Comparison of ENCODE assay signal across 7 mouse cellular contexts in the genomic region with DNA sequence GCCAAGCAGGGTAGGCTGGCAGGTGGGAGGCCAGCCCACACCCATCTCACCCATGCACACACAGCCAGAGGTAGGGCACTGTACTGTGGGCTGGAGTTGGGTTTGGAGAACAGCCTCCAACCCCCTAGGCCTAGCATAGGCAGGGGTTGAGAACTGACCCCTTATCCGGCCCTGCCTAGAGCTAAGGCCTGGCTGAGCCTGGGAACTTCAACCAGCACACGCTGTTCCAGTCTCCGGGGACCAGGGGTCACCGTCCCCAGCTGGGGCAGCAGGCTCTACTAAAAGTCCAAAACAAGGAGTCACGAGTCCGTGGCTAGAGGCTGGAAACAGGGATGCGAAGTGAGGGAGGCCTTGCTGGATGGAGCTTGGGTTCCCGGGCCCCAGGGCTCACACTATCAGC. TPM values are rescaled to one million over a fixed set of nuclear protein-coding genes. Genes with fewer than 3 reads are reported as not detected.
DNase-seq lines count a peak whose midpoint lies in the region; ATAC-seq and TF ChIP-seq lines count a peak whose summit lies in the region.

No protein-coding gene starts in this region.

- peak overlapping the region; percentile 65 for H3K4me2 ChIP-seq in embryonic facial prominence, embryonic 14.5 days (ENCODE audit: low read depth, low read length)
- H3K4me2 ChIP-seq in heart, embryonic 14.5 days (ENCODE audit: low read length), result peak overlapping the region; percentile 70
- H3K4me2 ChIP-seq in kidney, embryonic 16.5 days (replicated peaks; ENCODE audit: low read depth, low read length), result peak overlapping the region; percentile 72

- H3K4me1 ChIP-seq in embryonic facial prominence, embryonic 14.5 days (ENCODE audit: control insufficient read depth, insufficient read depth, low read length), result peaks cover 39% of the 10 kb centered on the region
- H3K4me1 ChIP-seq in heart, embryonic 14.5 days (ENCODE audit: control insufficient read depth in 2 of 2, insufficient read depth in 2 of 2, low read length in 2 of 2), result peaks cover 23 to 36% of the 10 kb centered on the region in 2 experiments
- H3K4me1 ChIP-seq in kidney, embryonic 16.5 days (ENCODE audit: insufficient read depth, low read length), result peaks cover 68% of the 10 kb centered on the region
- peaks cover 25% of the 10 kb centered on the region for H3K4me1 ChIP-seq in thymus, adult 2 months (replicated peaks; ENCODE audit: control insufficient read depth, insufficient read depth, low read length)

- peak overlapping the region; percentile 47 for H3K9ac ChIP-seq in embryonic facial prominence, embryonic 14.5 days (ENCODE audit: low read depth, low read length)
- H3K9ac ChIP-seq in heart, embryonic 14.5 days (ENCODE audit: low read length), result peak overlapping the region; percentile 73
- H3K9ac ChIP-seq in kidney, embryonic 16.5 days (replicated peaks; ENCODE audit: low read length), result peak overlapping the region; percentile 74

- TF ChIP-seq POLR2A in thymus, adult 2 months (IDR thresholded peaks at IDR 0.05; ENCODE audit: control insufficient read depth, extremely low read depth, insufficient read depth, low read length, poor library complexity), result no peak

- no peak for TF ChIP-seq CTCF in thymus, adult 2 months (IDR thresholded peaks at IDR 0.05; ENCODE audit: borderline replicate concordance, control insufficient read depth, extremely low read depth, insufficient read depth, low read length, poor library complexity)

- H3K27ac ChIP-seq in embryonic facial prominence, embryonic 14.5 days (replicated peaks; ENCODE audit: low read depth, low read length), result no peak overlapping the region
- H3K27ac ChIP-seq in heart, embryonic 14.5 days (replicated peaks in 1 of 2; ENCODE audit: control insufficient read depth in 1 of 2, insufficient read depth in 1 of 2, low read depth in 2 of 2, low read length in 2 of 2), result peak overlapping the region; percentile 67 to 76; a peak in 3 of 4 replicates
- H3K27ac ChIP-seq in kidney, embryonic 16.5 days (ENCODE audit: low read length), result peak overlapping the region; percentile 91
- no peak overlapping the region for H3K27ac ChIP-seq in thymus, adult 2 months (ENCODE audit: control insufficient read depth, insufficient read depth, low read length)

- no peaks in the 10 kb centered on the region for H3K36me3 ChIP-seq in embryonic facial prominence, embryonic 14.5 days (ENCODE audit: control insufficient read depth, insufficient read depth, low read length)
- no peaks in the 10 kb centered on the region for H3K36me3 ChIP-seq in heart, embryonic 14.5 days (ENCODE audit: control insufficient read depth, insufficient read depth, low read length)
- no peaks in the 10 kb centered on the region for H3K36me3 ChIP-seq in kidney, embryonic 16.5 days (ENCODE audit: insufficient read depth, low read length)
- no peaks in the 10 kb centered on the region for H3K36me3 ChIP-seq in thymus, adult 2 months (ENCODE audit: control insufficient read depth, insufficient read depth, low read length)

- H3K27me3 ChIP-seq in embryonic facial prominence, embryonic 14.5 days (replicated peaks; ENCODE audit: control insufficient read depth, insufficient read depth, low read length), result no peaks in the 10 kb centered on the region
- peaks cover 20% of the 10 kb centered on the region for H3K27me3 ChIP-seq in heart, embryonic 14.5 days (ENCODE audit: control insufficient read depth, insufficient read depth, low read length)
- H3K27me3 ChIP-seq in kidney, embryonic 16.5 days (ENCODE audit: insufficient read depth, low read length), result no peaks in the 10 kb centered on the region
- H3K27me3 ChIP-seq in thymus, adult 2 months (ENCODE audit: control insufficient read depth, insufficient read depth, low read length), result no peaks in the 10 kb centered on the region; the same call in 1 of the 2 replicates

- no peaks in the 10 kb centered on the region for H3K9me3 ChIP-seq in embryonic facial prominence, embryonic 14.5 days (ENCODE audit: control insufficient read depth, low read length)
- no peaks in the 10 kb centered on the region for H3K9me3 ChIP-seq in heart, embryonic 14.5 days (ENCODE audit: control insufficient read depth, low read length)
- no peaks in the 10 kb centered on the region for H3K9me3 ChIP-seq in kidney, embryonic 16.5 days (ENCODE audit: low read length)

- ATAC-seq in embryonic facial prominence, embryonic 14.5 days (ENCODE audit: low read depth), result no peak
- ATAC-seq in heart, embryonic 14.5 days (ENCODE audit: insufficient number of reproducible peaks, insufficient read depth, low FRiP score, low read depth), result no peak
- peak; percentile 69 for ATAC-seq in kidney, embryonic 16.5 days (ENCODE audit: low FRiP score, low TSS enrichment)

- DNase-seq in embryonic facial prominence, embryonic 14.5 days (ENCODE audit: low spot score), result no peak
- peak; percentile 50 for DNase-seq in lung, postnatal 36 days
- DNase-seq in thymus, adult 2 months, result no peak
- DNase-seq in retina, postnatal 1 day, result no peak
- no peak for DNase-seq in left cerebral cortex, adult 18-20 months (ENCODE audit: low spot score in 2 of 2)

- H3K4me3 ChIP-seq in embryonic facial prominence, embryonic 14.5 days (ENCODE audit: low read depth, low read length), result peak overlapping the region; percentile 47
- H3K4me3 ChIP-seq in heart, embryonic 14.5 days (ENCODE audit: control insufficient read depth in 1 of 2, insufficient read depth in 1 of 2, low read depth in 1 of 2, low read length in 2 of 2), result peak overlapping the region; percentile 49 to 63
- H3K4me3 ChIP-seq in kidney, embryonic 16.5 days (ENCODE audit: low read length), result peak overlapping the region; percentile 57
- H3K4me3 ChIP-seq in thymus, adult 2 months (ENCODE audit: control insufficient read depth, insufficient read depth, low read length), result no peak overlapping the region

- 60% methylated on average over 8 of the region's 8 CpGs for WGBS in embryonic facial prominence, embryonic 14.5 days
- 65% methylated on average over 8 of the region's 8 CpGs for WGBS in heart, embryonic 14.5 days
- 27% methylated on average over 8 of the region's 8 CpGs for WGBS in kidney, embryonic 16.5 days
- 79% methylated on average over 8 of the region's 8 CpGs for WGBS in thymus, adult 2 months

RNA-seq across cellular contexts. Expression of a gene that starts 19.3 kb away (rescaled TPM):
- 0.60 and 1.5 TPM in 2 replicates for polyA plus RNA-seq in embryonic facial prominence, embryonic 14.5 days (2014; fragmentation: Nextera tagmentation; extraction: Ambion mirVana)
- polyA plus RNA-seq in heart, embryonic 14.5 days (2014; fragmentation: Nextera tagmentation; extraction: Ambion mirVana), result 0.12 and 0.32 TPM in 2 replicates
- 0.87 and 0.89 TPM in 2 replicates for polyA plus RNA-seq in kidney, embryonic 16.5 days (2015; fragmentation: Nextera tagmentation; extraction: Ambion mirVana)
- polyA plus RNA-seq in thymus, adult 2 months (2012; rRNA removed), result 0.39 and 0.56 TPM in 2 replicates
- total RNA-seq in left cerebral cortex, adult 18-20 months (2021), result under 1 TPM in 1 of 2 experiments, not detected in 1; 0.79 TPM

RNA-seq across cellular contexts. Expression of a gene that starts 27.2 kb away (rescaled TPM):
- 16.2 and 19.5 TPM in 2 replicates for polyA plus RNA-seq in embryonic facial prominence, embryonic 14.5 days (2014; fragmentation: Nextera tagmentation; extraction: Ambion mirVana)
- 0.15 and 0.18 TPM in 2 replicates for polyA plus RNA-seq in heart, embryonic 14.5 days (2014; fragmentation: Nextera tagmentation; extraction: Ambion mirVana)
- polyA plus RNA-seq in kidney, embryonic 16.5 days (2015; fragmentation: Nextera tagmentation; extraction: Ambion mirVana), result 6.1 and 6.4 TPM in 2 replicates
- polyA plus RNA-seq in thymus, adult 2 months (2012; rRNA removed), result 0.67 and 0.89 TPM in 2 replicates
- under 1 TPM; 0.49 to 0.95 TPM for total RNA-seq in left cerebral cortex, adult 18-20 months (2021)

RNA-seq across cellular contexts. Expression of a gene that starts 29.0 kb away (rescaled TPM):
- polyA plus RNA-seq in embryonic facial prominence, embryonic 14.5 days (2014; fragmentation: Nextera tagmentation; extraction: Ambion mirVana), result 1.2 and 1.6 TPM in 2 replicates
- polyA plus RNA-seq in heart, embryonic 14.5 days (2014; fragmentation: Nextera tagmentation; extraction: Ambion mirVana), result 0.08 TPM in 1 of 2 replicates, not detected in the other
- 2.7 and 2.8 TPM in 2 replicates for polyA plus RNA-seq in kidney, embryonic 16.5 days (2015; fragmentation: Nextera tagmentation; extraction: Ambion mirVana)
- polyA plus RNA-seq in thymus, adult 2 months (2012; rRNA removed), result 0.58 and 0.64 TPM in 2 replicates
- under 1 TPM; 0.72 to 0.96 TPM for total RNA-seq in left cerebral cortex, adult 18-20 months (2021)

RNA-seq across cellular contexts. Expression of a gene that starts 56.3 kb away (rescaled TPM):
- 26.7 and 29.6 TPM in 2 replicates for polyA plus RNA-seq in embryonic facial prominence, embryonic 14.5 days (2014; fragmentation: Nextera tagmentation; extraction: Ambion mirVana)
- 16.2 and 17.0 TPM in 2 replicates for polyA plus RNA-seq in heart, embryonic 14.5 days (2014; fragmentation: Nextera tagmentation; extraction: Ambion mirVana)
- 60.2 and 62.9 TPM in 2 replicates for polyA plus RNA-seq in kidney, embryonic 16.5 days (2015; fragmentation: Nextera tagmentation; extraction: Ambion mirVana)
- 17.5 and 19.8 TPM in 2 replicates for polyA plus RNA-seq in thymus, adult 2 months (2012; rRNA removed)
- total RNA-seq in left cerebral cortex, adult 18-20 months (2021), result 1 to 10 TPM; 7.0 to 7.5 TPM

Comparison
In these comparisons a context has a peak if more than half of its experiments do, and no peak if none do; other contexts are left out.
1. H3K27ac ChIP-seq: peak in heart, embryonic 14.5 days (2 of 2) and kidney, embryonic 16.5 days (single experiment); none in embryonic facial prominence, embryonic 14.5 days (single experiment) and thymus, adult 2 months (single experiment).
2. Peak in every context shown above with its lines, with median percentiles within 50 percentile points of each other: H3K4me2 ChIP-seq and H3K9ac ChIP-seq.